Mouse (Mus musculus) myocyte (in vitro differentiated cells): ENCODE data around the gene Gm42906. TPM values are rescaled to one million over a fixed set of nuclear protein-coding genes. Genes with fewer than 3 reads are reported as not detected.

ENCODE experiments used
- H3K27me3 ChIP-seq: one replicate; pipeline ENCODE4 v1.6.1; 2011; ENCODE audit not compliant: control insufficient read depth, insufficient read depth, insufficient read length
- H3K36me3 ChIP-seq: one replicate; pipeline ENCODE4 v1.6.1; 2011; ENCODE audit not compliant: control insufficient read depth, insufficient read depth
- H3K4me2 ChIP-seq: one replicate; pipeline ENCODE4 v1.6.1; 2011; ENCODE audit warnings: low read depth, control low read depth
- H3K4me3 ChIP-seq: one replicate; pipeline ENCODE4 v1.5.1; 2011; ENCODE audit warnings: mild to moderate bottlenecking, control low read depth, moderate library complexity
- H3K79me2 ChIP-seq: one replicate; pipeline ENCODE4 v1.6.1; 2011; ENCODE audit not compliant: control insufficient read depth, insufficient read depth
- H3ac ChIP-seq: one replicate; pipeline ENCODE4 v1.6.1; 2011; ENCODE audit not compliant: control insufficient read depth, insufficient read length
- CEBPB ChIP-seq: IDR thresholded peaks from 2 replicates; pipeline ENCODE4 v1.6.1; 2011; ENCODE audit warnings: mild to moderate bottlenecking, moderate library complexity; ENCODE audit not compliant: poor library complexity, insufficient read depth, severe bottlenecking
- E2F4 ChIP-seq: IDR thresholded peaks from one replicate; pipeline ENCODE4 v1.6.1; 2011; ENCODE audit warnings: mild to moderate bottlenecking, control low read depth, moderate library complexity; ENCODE audit not compliant: insufficient read depth
- MAX ChIP-seq: IDR thresholded peaks from one replicate; pipeline ENCODE4 v1.6.1; 2011; ENCODE audit warnings: low read depth, mild to moderate bottlenecking, control low read depth
- MYOD1 ChIP-seq, 3 experiments: IDR thresholded peaks; one replicate each; pipeline ENCODE4 v1.6.1; 2011; ENCODE audit warnings: control low read depth in 2 of 3, low read depth in 2 of 3, mild to moderate bottlenecking in 2 of 3, moderate library complexity in 1 of 3; ENCODE audit not compliant: insufficient read length in 2 of 3, control insufficient read depth in 1 of 3
- MYOG ChIP-seq, 3 experiments: IDR thresholded peaks; one replicate each; pipeline ENCODE4 v1.6.1; 2011; ENCODE audit warnings: control low read depth in 2 of 3, low read depth in 2 of 3, mild to moderate bottlenecking in 2 of 3; ENCODE audit not compliant: insufficient read length in 2 of 3, control insufficient read depth in 1 of 3, insufficient read depth in 1 of 3
- POLR2A ChIP-seq: IDR thresholded peaks from one replicate; pipeline ENCODE4 v1.6.1; 2011; ENCODE audit warnings: low read depth, mild to moderate bottlenecking, control low read depth, moderate library complexity; ENCODE audit not compliant: insufficient read length
- POLR2AphosphoS2 ChIP-seq: IDR thresholded peaks from one replicate; pipeline ENCODE4 v1.6.1; 2011; ENCODE audit warnings: low read depth, control low read depth; ENCODE audit not compliant: insufficient read length
- REST ChIP-seq: IDR thresholded peaks from one replicate; pipeline ENCODE4 v1.6.1; 2011; ENCODE audit warnings: mild to moderate bottlenecking, control low read depth, moderate library complexity; ENCODE audit not compliant: insufficient read depth, insufficient read length
- SRF ChIP-seq: IDR thresholded peaks from one replicate; pipeline ENCODE4 v1.6.1; 2011; ENCODE audit warnings: low read depth; ENCODE audit not compliant: control insufficient read depth, insufficient read length
- TCF12 ChIP-seq: IDR thresholded peaks from one replicate; pipeline ENCODE4 v1.6.1; 2011; ENCODE audit warnings: mild to moderate bottlenecking, control low read depth; ENCODE audit not compliant: poor library complexity, insufficient read depth, severe bottlenecking
- TCF3 ChIP-seq: IDR thresholded peaks from one replicate; pipeline ENCODE4 v1.6.1; 2011; ENCODE audit warnings: low read depth, control low read depth; ENCODE audit not compliant: insufficient read length
- USF1 ChIP-seq: IDR thresholded peaks from one replicate; pipeline ENCODE4 v1.6.1; 2011; ENCODE audit warnings: low read depth, mild to moderate bottlenecking, control low read depth, moderate library complexity
- polyA plus RNA-seq: library from polyadenylated mRNA; unstranded; fragments of >200 nt; fragmentation: generic; extraction: Trizol; gene quantifications from one replicate; pipeline ENCODE4 v1.2.1, GENCODE M21; 2012; ENCODE audit warnings: missing spikeins

Gm42906 gene
- polyA plus RNA-seq, 1 experiment, result not detected

DNA sequence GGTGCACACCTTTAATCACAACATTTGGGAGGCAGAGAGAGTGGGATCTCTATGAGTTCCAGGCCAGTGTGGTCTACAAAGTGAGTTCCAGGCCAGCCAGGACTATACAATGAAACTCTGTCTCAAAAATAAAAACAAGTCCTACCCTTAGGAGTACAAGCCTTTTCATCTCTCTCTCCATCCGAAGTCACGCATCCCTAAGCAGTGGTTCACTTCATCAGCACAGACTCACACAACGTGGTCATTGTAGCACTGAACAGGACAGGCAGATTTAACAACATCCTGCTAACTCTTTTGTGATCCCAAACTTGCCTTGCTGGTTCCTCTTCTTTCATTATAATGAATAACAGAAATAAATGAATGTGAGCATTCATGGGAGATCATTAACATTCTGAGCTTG, 226.7 kb downstream of the Gm42906 start:
- Histone ChIP-seq H3K79me2 (no peaks in the 10 kb centered on the region), H3K27me3 (no peaks in the 10 kb centered on the region), H3K4me2 (no peak overlapping the region), H3K36me3 (no peaks in the 10 kb centered on the region), H3ac (no peak overlapping the region), H3K4me3 (no peak overlapping the region)
- no peak for TF ChIP-seq E2F4
- no peak for TF ChIP-seq MYOD1 (IDR thresholded peaks at IDR 0.05; ENCODE audit: control insufficient read depth in 1 of 3, insufficient read length in 2 of 3, low read depth in 2 of 3)
- TF ChIP-seq REST, result no peak
- TF ChIP-seq SRF, result no peak

DNA sequence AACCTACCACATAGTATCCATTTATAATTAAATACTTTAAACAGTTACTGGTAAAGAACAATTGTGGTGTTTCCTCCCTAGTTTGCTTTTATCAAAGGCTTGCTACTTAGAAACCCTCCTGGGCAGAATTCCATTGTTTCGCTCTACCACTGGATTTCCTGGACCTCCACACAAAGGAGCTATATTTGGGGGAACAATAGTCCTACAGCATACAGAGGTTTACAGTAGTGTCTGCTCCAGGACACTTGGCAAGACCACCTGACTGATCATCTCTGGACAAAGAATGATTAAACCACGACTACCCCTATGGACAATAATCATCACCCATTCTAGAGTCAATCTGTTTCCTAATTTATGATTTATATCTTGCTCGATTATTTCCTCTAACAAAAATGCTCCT, 228.7 kb downstream of the Gm42906 start:
- Histone ChIP-seq H3K4me3 (no peak overlapping the region), H3K27me3 (no peaks in the 10 kb centered on the region), H3ac (no peak overlapping the region), H3K79me2 (no peaks in the 10 kb centered on the region), H3K4me2 (no peak overlapping the region), H3K36me3 (no peaks in the 10 kb centered on the region)
- TF ChIP-seq TCF12 (no peak), MYOD1 (IDR thresholded peaks at IDR 0.05; ENCODE audit: control insufficient read depth in 1 of 3, insufficient read length in 2 of 3, low read depth in 2 of 3) (no peak), USF1 (no peak), MAX (no peak), POLR2AphosphoS2 (no peak), CEBPB (no peak), SRF (no peak), REST (no peak), TCF3 (no peak), POLR2A (no peak), E2F4 (no peak), MYOG (IDR thresholded peaks at IDR 0.05; ENCODE audit: control insufficient read depth in 1 of 3, insufficient read depth in 1 of 3, insufficient read length in 2 of 3, low read depth in 2 of 3) (no peak)

DNA sequence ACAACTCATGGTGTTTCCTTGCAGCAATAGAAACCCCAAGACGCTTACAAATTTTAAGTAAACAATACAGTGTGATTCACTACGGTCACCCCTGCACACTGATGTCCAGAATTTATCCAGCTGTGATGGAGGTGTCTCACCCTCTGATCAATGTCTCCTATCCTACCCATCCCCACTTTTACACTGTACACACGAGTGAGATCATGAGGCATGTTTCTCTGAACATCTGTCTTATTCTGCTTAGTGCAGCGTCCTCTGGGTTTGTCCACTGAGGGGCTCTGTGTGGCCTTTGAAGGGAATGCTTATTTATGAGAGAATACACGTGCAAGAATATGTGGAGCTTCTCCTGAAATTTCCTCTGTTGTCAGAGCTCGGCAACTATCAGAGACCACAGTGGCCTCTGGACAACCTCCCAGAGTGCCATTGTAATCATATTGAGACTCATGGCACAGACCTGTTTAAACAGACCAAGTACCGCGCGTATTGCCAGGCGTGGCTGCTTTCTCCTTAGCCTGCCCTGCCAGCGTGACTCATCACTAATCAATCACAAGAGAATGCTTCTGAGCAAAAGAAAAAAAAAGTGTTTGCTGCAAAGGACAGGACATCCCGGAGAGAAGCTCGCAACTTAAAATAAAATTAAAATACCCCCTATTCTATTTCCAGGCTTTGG, 231.2 kb downstream of the Gm42906 start:
- no peaks in the 10 kb centered on the region for H3K36me3 ChIP-seq
- no peak overlapping the region for H3ac ChIP-seq
- TF ChIP-seq MAX (no peak), POLR2A (no peak), TCF12 (no peak), USF1 (no peak), SRF (no peak), POLR2AphosphoS2 (no peak), MYOG (IDR thresholded peaks at IDR 0.05; ENCODE audit: control insufficient read depth in 1 of 3, insufficient read depth in 1 of 3, insufficient read length in 2 of 3, low read depth in 2 of 3) (no peak), REST (no peak), CEBPB (no peak)
- no peaks in the 10 kb centered on the region for H3K27me3 ChIP-seq
- H3K79me2 ChIP-seq, result no peaks in the 10 kb centered on the region
- no peak overlapping the region for H3K4me3 ChIP-seq
- H3K4me2 ChIP-seq, result no peak overlapping the region

DNA sequence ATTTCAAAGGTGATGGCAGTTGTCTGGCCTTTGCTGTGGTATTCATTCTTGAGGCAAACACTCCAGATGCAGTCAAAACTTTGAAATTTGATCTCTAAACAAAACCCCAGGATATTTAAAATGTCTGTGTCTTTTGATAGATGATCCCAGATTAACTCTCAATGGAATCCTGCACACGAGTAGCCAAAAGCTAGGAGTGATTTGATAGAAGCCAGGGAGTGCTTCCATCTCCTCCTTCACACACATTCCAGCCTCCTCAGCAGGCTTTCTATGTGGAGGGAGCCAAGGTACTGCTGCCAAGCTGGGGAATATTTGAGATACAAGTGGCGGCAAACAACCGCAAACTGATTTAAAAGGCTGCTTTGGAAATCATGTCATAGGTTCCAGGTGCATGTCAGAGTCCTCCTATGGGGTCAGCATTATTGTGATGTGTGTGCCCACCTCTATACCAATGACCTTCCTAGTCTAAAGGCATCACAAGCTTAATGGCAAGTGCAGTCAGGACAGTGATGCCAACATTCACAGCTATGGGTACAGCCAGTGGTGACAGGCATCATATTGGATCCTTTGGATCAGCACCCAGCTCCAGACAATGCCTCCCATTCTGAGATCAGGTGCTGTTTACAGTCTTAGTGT, 234.0 kb downstream of the Gm42906 start:
- Histone ChIP-seq H3K27me3 (no peaks in the 10 kb centered on the region), H3K4me2 (no peak overlapping the region), H3K79me2 (peaks cover 10% of the 10 kb centered on the region), H3ac (no peak overlapping the region), H3K4me3 (no peak overlapping the region), H3K36me3 (no peaks in the 10 kb centered on the region)
- no peak for TF ChIP-seq TCF12
- no peak for TF ChIP-seq E2F4
- TF ChIP-seq REST, result no peak
- TF ChIP-seq POLR2A, result no peak
- no peak for TF ChIP-seq MYOD1 (IDR thresholded peaks at IDR 0.05; ENCODE audit: control insufficient read depth in 1 of 3, insufficient read length in 2 of 3, low read depth in 2 of 3)
- no peak for TF ChIP-seq SRF
- no peak for TF ChIP-seq MAX

DNA sequence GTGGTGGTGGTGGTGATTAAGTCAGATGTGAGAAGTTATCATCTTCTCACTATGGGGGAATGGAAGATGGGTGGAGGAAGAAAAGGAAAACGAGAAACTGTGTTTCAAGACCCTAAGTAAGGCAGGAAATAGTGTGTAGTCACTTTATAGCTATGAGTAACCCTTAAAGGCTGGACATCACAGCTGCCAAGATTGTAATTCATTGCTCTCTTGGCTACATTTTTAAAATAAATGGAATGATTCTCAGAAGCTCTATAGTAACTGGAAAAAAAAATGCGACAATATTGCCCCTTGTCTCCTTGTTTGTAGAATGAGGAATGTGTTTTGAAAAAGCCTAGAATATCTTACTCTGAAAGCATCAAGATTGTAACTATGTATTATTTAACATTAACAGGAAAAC, 235.7 kb downstream of the Gm42906 start:
- TF ChIP-seq CEBPB (0 out of 2 replicates have a peak, but pooled peaks have one; percentile 8), MYOG (IDR thresholded peaks at IDR 0.05; ENCODE audit: control insufficient read depth in 1 of 3, insufficient read depth in 1 of 3, insufficient read length in 2 of 3, low read depth in 2 of 3) (no peak)
- Histone ChIP-seq H3ac (no peak overlapping the region), H3K36me3 (no peaks in the 10 kb centered on the region), H3K27me3 (no peaks in the 10 kb centered on the region), H3K4me2 (peak overlapping the region; percentile 49), H3K4me3 (no peak overlapping the region), H3K79me2 (peaks cover 27% of the 10 kb centered on the region)
